Mouse (Mus musculus) bone marrow, adult 2 months (tissue): ENCODE data around the gene Lrrc8d.

Experiments used
- CTCF ChIP-seq: fragments of 200-500 bp; IDR thresholded peaks from 2 replicates; pipeline ENCODE4 v1.5.1; 2011; ENCODE audit warnings: low read length, control low read depth; ENCODE audit not compliant: control insufficient read depth, insufficient read depth
- POLR2A ChIP-seq: fragments of 200-500 bp; IDR thresholded peaks from 2 replicates; pipeline ENCODE4 v1.6.1; 2011; ENCODE audit warnings: low read depth, mild to moderate bottlenecking, control low read depth, low read length, borderline replicate concordance; ENCODE audit not compliant: control insufficient read depth

DNA sequence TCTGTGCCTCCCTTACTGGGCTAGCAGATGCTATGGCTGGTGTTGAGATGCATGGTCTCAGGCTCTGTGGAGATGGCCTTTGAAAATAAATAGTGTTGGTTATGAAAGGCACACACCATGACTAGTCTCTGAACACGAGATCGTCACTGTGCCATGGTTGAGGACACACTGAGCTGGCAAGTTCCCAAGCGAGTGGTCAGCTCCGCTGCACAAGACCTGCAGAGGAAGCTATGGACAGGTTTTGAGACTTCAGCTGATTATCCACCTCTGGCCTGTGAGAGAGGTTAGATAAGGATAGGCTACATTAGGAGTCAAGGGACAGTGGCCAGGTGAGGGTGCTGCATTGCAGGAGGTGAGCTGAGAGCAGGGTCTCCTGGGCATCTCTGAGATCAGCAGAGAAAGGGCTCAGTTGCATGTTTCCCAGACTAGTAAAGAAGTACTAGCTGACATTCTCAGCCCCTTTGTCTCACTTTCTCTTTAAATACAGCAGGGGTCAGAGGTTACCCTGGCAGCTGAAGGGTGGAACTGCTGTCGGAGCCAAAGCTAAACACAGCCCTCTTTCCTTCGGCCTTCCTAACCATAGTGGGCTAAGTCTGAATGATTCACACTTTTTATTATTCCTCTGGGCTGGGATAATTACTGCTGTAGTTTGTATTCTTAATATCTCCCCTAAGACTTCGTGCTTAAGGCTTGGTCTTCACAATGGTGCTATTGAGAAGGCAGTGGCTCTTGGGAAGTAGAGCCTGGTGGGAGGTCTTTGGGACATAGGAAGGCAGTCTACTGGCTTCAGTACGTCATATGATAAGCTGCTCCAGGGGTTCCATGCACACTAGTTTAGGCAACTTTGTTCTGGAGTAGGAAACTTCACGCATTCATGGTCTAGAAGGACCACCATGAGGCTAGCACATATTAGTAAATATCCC is 19.6 kb upstream of the Lrrc8d start:
- TF ChIP-seq POLR2A (no peak), CTCF (no peak)
